Mouse (Mus musculus): ENCODE measurements around the gene Rbp3. TPM values are rescaled to one million over a fixed set of nuclear protein-coding genes. Genes with fewer than 3 reads are reported as not detected.

The Rbp3 gene
- total and polyA plus RNA-seq, 3 experiments = not detected

GRCm38 (mm10) chr14:33922771-33923167, 31.0 kb upstream of the Rbp3 start:
- no peak overlapping the region for H3K4me2 ChIP-seq (ENCODE audit: insufficient read depth, low read depth, poor library complexity, severe bottlenecking)
- no peaks in the 10 kb centered on the region for H3K27me3 ChIP-seq (replicated peaks)

DNA sequence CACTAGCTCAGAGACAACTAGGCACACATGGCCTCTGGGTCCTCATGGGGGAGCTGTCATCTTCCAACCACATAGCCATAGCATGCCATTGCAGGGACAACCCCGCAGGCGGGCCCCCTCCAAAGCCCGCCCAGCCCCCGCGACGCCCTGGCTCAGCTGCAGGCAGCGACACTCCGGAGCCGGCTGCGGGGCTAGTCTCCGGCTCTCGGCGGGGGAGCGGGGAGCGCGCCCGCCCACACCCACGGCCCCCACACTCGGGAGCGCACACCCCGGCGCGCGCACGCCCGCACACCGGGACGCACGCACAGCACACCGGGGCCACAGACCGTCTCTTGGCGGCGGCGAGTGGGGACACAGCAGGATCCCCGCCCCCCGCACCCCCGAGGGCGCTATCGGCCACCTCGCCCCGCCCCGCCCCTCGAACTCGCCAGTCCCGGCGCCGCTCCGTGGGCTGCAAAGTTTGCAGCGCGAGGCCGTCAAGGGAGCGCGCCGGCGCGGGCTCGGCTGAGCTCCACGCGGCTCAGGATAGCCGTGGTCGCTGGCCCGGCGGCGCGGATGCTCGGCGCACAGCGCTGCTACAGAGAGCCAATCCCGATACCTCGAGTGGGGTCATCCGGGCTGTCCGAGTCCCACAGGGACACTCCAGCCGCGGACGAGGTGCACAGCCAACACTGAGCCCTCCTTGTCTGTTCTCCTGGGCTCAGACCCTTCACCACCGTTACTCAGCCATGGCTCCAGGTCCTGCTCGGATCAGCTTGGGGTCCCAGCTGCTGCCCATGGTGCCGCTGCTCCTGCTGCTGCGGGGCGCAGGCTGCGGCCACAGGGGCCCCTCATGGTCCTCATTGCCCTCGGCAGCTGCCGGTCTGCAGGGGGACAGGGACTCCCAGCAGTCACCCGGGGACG, 30.4 kb upstream of the Rbp3 start, which contains the start of gene Gdf10:
Gdf10 (plus strand) TSS at position 420 of the 903 bp plus-strand sequence.
- Histone ChIP-seq H3K36me3 (replicated peaks in 1 of 2; ENCODE audit: control insufficient read depth in 1 of 2, insufficient read depth in 1 of 2, low read length in 1 of 2) (no peaks in the 10 kb centered on the region), H3K4me2 (ENCODE audit: insufficient read depth, low read depth, poor library complexity, severe bottlenecking) (no peak within 1 kb of the TSS), H3K27me3 (replicated peaks) (no peaks in the 10 kb centered on the region), H3K4me1 (ENCODE audit: control insufficient read depth in 1 of 2, insufficient read depth in 2 of 2) (peaks cover 0 to 7% of the 10 kb centered on the region in 2 experiments; a peak in 2 of 4 replicates), H3K9me3 (replicated peaks; ENCODE audit: low read length) (no peaks in the 10 kb centered on the region), H3K79me2 (replicated peaks; ENCODE audit: control insufficient read depth, extremely low read depth, insufficient read depth, poor library complexity, severe bottlenecking) (no peaks in the 10 kb centered on the region), H3K9ac (ENCODE audit: insufficient read depth, low read depth) (no peak within 1 kb of the TSS), H3K27ac (ENCODE audit: insufficient read depth, low read depth) (no peak within 1 kb of the TSS), H3K4me3 (replicated peaks in 1 of 3; ENCODE audit: low read depth in 2 of 3, low read length in 2 of 3, poor library complexity in 1 of 3) (no peak within 1 kb of the TSS)
- in situ Hi-C loops (cut with MboI; ENCODE audit: low pct_ligation_motif_present, low pct_unique_long_range_greater_than_20kb, low sequenced_read_pairs) = no loop called here
- no peak for DNase-seq (ENCODE audit: extremely low read depth)
- dilution Hi-C loops (cut with MboI; ENCODE audit: extremely low pct_ligation_motif_present, extremely low pct_unique_long_range_greater_than_20kb, low sequenced_read_pairs) = no loop called here
- TF ChIP-seq BHLHE40 (IDR thresholded peaks at IDR 0.05; ENCODE audit: low read depth, low read length) = no peak
- no peak for TF ChIP-seq CHD2 (IDR thresholded peaks at IDR 0.05; ENCODE audit: low read length)
- no peak for TF ChIP-seq EP300 (IDR thresholded peaks at IDR 0.05; ENCODE audit: low read length)
- no peak for TF ChIP-seq SMC3 (IDR thresholded peaks at IDR 0.05; ENCODE audit: low read depth, low read length)
- no peak for TF ChIP-seq PAX5 (IDR thresholded peaks at IDR 0.05; ENCODE audit: low read length)
- TF ChIP-seq CHD1 (IDR thresholded peaks at IDR 0.05; ENCODE audit: low read depth, low read length) = no peak
- no peak for TF ChIP-seq MYC (IDR thresholded peaks at IDR 0.05; ENCODE audit: low read depth, low read length)
- no peak for TF ChIP-seq ZKSCAN1 (IDR thresholded peaks at IDR 0.05; ENCODE audit: borderline replicate concordance, low read depth, low read length)
- no peak for TF ChIP-seq UBTF (IDR thresholded peaks at IDR 0.05; ENCODE audit: low read depth, low read length)
- TF ChIP-seq NELFE (IDR thresholded peaks at IDR 0.05; ENCODE audit: low read depth, low read length) = no peak

More at GRCm38 (mm10) chr14:33922771-33923167, 31.0 kb upstream of the Rbp3 start:
- Histone ChIP-seq H3K4me1 (ENCODE audit: control insufficient read depth in 1 of 2, insufficient read depth in 2 of 2) (peaks cover 0 to 7% of the 10 kb centered on the region in 2 experiments; a peak in 2 of 4 replicates), H3K79me2 (replicated peaks; ENCODE audit: control insufficient read depth, extremely low read depth, insufficient read depth, poor library complexity, severe bottlenecking) (no peaks in the 10 kb centered on the region), H3K36me3 (replicated peaks in 1 of 2; ENCODE audit: control insufficient read depth in 1 of 2, insufficient read depth in 1 of 2, low read length in 1 of 2) (no peaks in the 10 kb centered on the region), H3K9ac (ENCODE audit: insufficient read depth, low read depth) (no peak overlapping the region), H3K9me3 (replicated peaks; ENCODE audit: low read length) (no peaks in the 10 kb centered on the region), H3K27ac (ENCODE audit: insufficient read depth, low read depth) (no peak overlapping the region), H3K4me3 (replicated peaks in 1 of 3; ENCODE audit: low read depth in 2 of 3, low read length in 2 of 3, poor library complexity in 1 of 3) (no peak overlapping the region)
- TF ChIP-seq MAZ (IDR thresholded peaks at IDR 0.05; ENCODE audit: low read depth, low read length) (no peak), BHLHE40 (IDR thresholded peaks at IDR 0.05; ENCODE audit: low read depth, low read length) (no peak), NELFE (IDR thresholded peaks at IDR 0.05; ENCODE audit: low read depth, low read length) (no peak), MAX (IDR thresholded peaks at IDR 0.05; ENCODE audit: low read length) (no peak), MYC (IDR thresholded peaks at IDR 0.05; ENCODE audit: low read depth, low read length) (no peak), TBP (conservative IDR thresholded peaks at IDR 0.05; ENCODE audit: low read depth, low read length) (no peak), ETS1 (conservative IDR thresholded peaks at IDR 0.05; ENCODE audit: low read depth, low read length) (no peak)
- dilution Hi-C loops (cut with MboI; ENCODE audit: extremely low pct_ligation_motif_present, extremely low pct_unique_long_range_greater_than_20kb, low sequenced_read_pairs) (no loop called here), in situ Hi-C loops (cut with MboI; ENCODE audit: low pct_ligation_motif_present, low pct_unique_long_range_greater_than_20kb, low sequenced_read_pairs) (no loop called here)
- DNase-seq (ENCODE audit: extremely low read depth) = no peak

All from CH12.LX (cell line).